Mouse (Mus musculus): ENCODE measurements around the gene Lrp4.
A peak's percentile ranks its signal among the peaks of the same experiment; 100 is the strongest.
"Not testable (repeated sequence)": the region's sequence is repeated elsewhere in the genome, so short reads cannot be mapped to it uniquely, and the experiment has no call there.

Lrp4 gene

GRCm38 (mm10) chr2:91485256-91485655 is 27.9 kb downstream of the Lrp4 start:
- no peak for DNase-seq (ENCODE audit: low spot score)

- not testable (repeated sequence) for DNase-seq (ENCODE audit: low spot score)
Measured at GRCm38 (mm10) chr2:91487295-91487694, 30.0 kb downstream of the Lrp4 start.

- no peak for DNase-seq (ENCODE audit: low spot score)
Measured at GRCm38 (mm10) chr2:91492071-91492635, 34.8 kb downstream of the Lrp4 start.

GRCm38 (mm10) chr2:91493981-91494380 is 36.7 kb downstream of the Lrp4 start:
- no peak for DNase-seq (ENCODE audit: low spot score)

- DNase-seq (ENCODE audit: low spot score), result no peak
Measured at GRCm38 (mm10) chr2:91498093-91498719, 40.9 kb downstream of the Lrp4 start.

GRCm38 (mm10) chr2:91508076-91508475 is 50.8 kb downstream of the Lrp4 start:
- no peak for DNase-seq (ENCODE audit: low spot score)

GRCm38 (mm10) chr2:91517186-91517585 is 59.9 kb downstream of the Lrp4 start:
- DNase-seq (ENCODE audit: low spot score), result no peak

GRCm38 (mm10) chr2:91526294-91527146 is 69.2 kb downstream of the Lrp4 start, which contains the start of gene Ckap5:
TSS of gene Ckap5 (plus strand) at chr2:91526762.
- DNase-seq (ENCODE audit: low spot score), result peak; percentile 84

GRCm38 (mm10) chr2:91527147-91527486 is 69.8 kb downstream of the Lrp4 start:
- no peak for DNase-seq (ENCODE audit: low spot score)

- peak; percentile 44 for DNase-seq (ENCODE audit: low spot score)
Measured at GRCm38 (mm10) chr2:91537588-91538205, 80.4 kb downstream of the Lrp4 start.
